9 mouse cellular contexts compared by ENCODE assay signal in genomic region chr12:26524943-26525697, GRCm38 (mm10). TPM values are rescaled to one million over a fixed set of nuclear protein-coding genes. Genes with fewer than 3 reads are reported as not detected.
DNase-seq lines count a peak whose midpoint lies in the region; ATAC-seq and TF ChIP-seq lines count a peak whose summit lies in the region.
"Had no signal": no experiment of that assay in that cellular context is flagged by ENCODE, and none has a peak within 500 bp of the region (broad histone marks: within the 10 kb centered on the region; RNA-seq: fewer than 3 reads in every experiment).

No protein-coding gene starts in this region.

- no peaks in the 10 kb centered on the region for H3K9me3 ChIP-seq in forebrain, embryonic 13.5 days (replicated peaks)
- no peaks in the 10 kb centered on the region for H3K9me3 ChIP-seq in forebrain, embryonic 11.5 days (ENCODE audit: control insufficient read depth, low read length)
- H3K9me3 ChIP-seq in hindbrain, embryonic 15.5 days: no peaks in the 10 kb centered on the region
- no peaks in the 10 kb centered on the region for H3K9me3 ChIP-seq in liver, postnatal 0 days (ENCODE audit: low read length)
- H3K9me3 ChIP-seq: midbrain, embryonic 12.5 days had no signal

- no peaks in the 10 kb centered on the region for H3K27me3 ChIP-seq in forebrain, embryonic 13.5 days
- no peaks in the 10 kb centered on the region for H3K27me3 ChIP-seq in forebrain, embryonic 11.5 days (ENCODE audit: control insufficient read depth, insufficient read depth, low read length)
- H3K27me3 ChIP-seq in hindbrain, embryonic 15.5 days: no peaks in the 10 kb centered on the region
- H3K27me3 ChIP-seq in liver, postnatal 0 days (ENCODE audit: insufficient read depth, low read length): no peaks in the 10 kb centered on the region
- H3K27me3 ChIP-seq: midbrain, embryonic 12.5 days had no signal

- no peak for DNase-seq in forebrain, embryonic 11.5 days (ENCODE audit: low spot score)
- DNase-seq in NIH3T3 (ENCODE audit: low read depth): peak; percentile 28
- DNase-seq in gastrocnemius, adult 8-10 months (ENCODE audit: low spot score in 2 of 2): peak; percentile 20 to 32
- DNase-seq in liver, postnatal 0 days: peak; percentile 17
- DNase-seq in right cerebral cortex, postnatal 10 days (ENCODE audit: low spot score in 2 of 2): peak; percentile 72 to 78
- DNase-seq in embryo, embryonic 10 days (ENCODE audit: low spot score): no peak

- no peak for TF ChIP-seq EP300 in liver, postnatal 0 days (IDR thresholded peaks at IDR 0.05; ENCODE audit: low read depth)

- ATAC-seq in forebrain, embryonic 13.5 days: peak; percentile 78
- no peak for ATAC-seq in forebrain, embryonic 11.5 days (replicated peaks; ENCODE audit: low FRiP score)
- ATAC-seq in hindbrain, embryonic 15.5 days (ENCODE audit: low FRiP score, low read depth): peak; percentile 78
- ATAC-seq in liver, postnatal 0 days: no peak

- no peak overlapping the region for H3K4me3 ChIP-seq in forebrain, embryonic 13.5 days
- H3K4me3 ChIP-seq in forebrain, embryonic 11.5 days (ENCODE audit: low read depth, low read length): no peak overlapping the region
- no peak overlapping the region for H3K4me3 ChIP-seq in hindbrain, embryonic 15.5 days
- H3K4me3 ChIP-seq in liver, postnatal 0 days (ENCODE audit: low read depth, low read length): no peak overlapping the region
- H3K4me3 ChIP-seq: midbrain, embryonic 12.5 days had no signal

- H3K9ac ChIP-seq in forebrain, embryonic 13.5 days: no peak overlapping the region
- H3K9ac ChIP-seq in forebrain, embryonic 11.5 days (ENCODE audit: low read length): no peak overlapping the region
- H3K9ac ChIP-seq in hindbrain, embryonic 15.5 days: no peak overlapping the region
- no peak overlapping the region for H3K9ac ChIP-seq in liver, postnatal 0 days (replicated peaks)
- H3K9ac ChIP-seq: midbrain, embryonic 12.5 days had no signal

- TF ChIP-seq CTCF in liver, postnatal 0 days (IDR thresholded peaks at IDR 0.05; ENCODE audit: low read depth): no peak

- WGBS in forebrain, embryonic 13.5 days: 66% methylated on average over 3 of the region's 3 CpGs
- WGBS in forebrain, embryonic 11.5 days: 71% methylated on average over 3 of the region's 3 CpGs
- 46% methylated on average over 3 of the region's 3 CpGs for WGBS in hindbrain, embryonic 15.5 days
- WGBS in liver, postnatal 0 days (ENCODE audit: insufficient replicate concordance): 57% methylated on average over 3 of the region's 3 CpGs

- peaks cover 16% of the 10 kb centered on the region for H3K4me1 ChIP-seq in forebrain, embryonic 13.5 days
- no peaks in the 10 kb centered on the region for H3K4me1 ChIP-seq in forebrain, embryonic 11.5 days (replicated peaks; ENCODE audit: control insufficient read depth, insufficient read depth, low read length)
- H3K4me1 ChIP-seq in hindbrain, embryonic 15.5 days (replicated peaks): peaks cover 14% of the 10 kb centered on the region
- H3K4me1 ChIP-seq in liver, postnatal 0 days (ENCODE audit: insufficient read depth): no peaks in the 10 kb centered on the region

- 0 out of 2 replicates have a peak overlapping the region, but pooled peaks have one; percentile 10 for H3K4me2 ChIP-seq in forebrain, embryonic 13.5 days
- no peak overlapping the region for H3K4me2 ChIP-seq in forebrain, embryonic 11.5 days (ENCODE audit: low read depth, low read length, severe bottlenecking)
- H3K4me2 ChIP-seq in hindbrain, embryonic 15.5 days: no peak overlapping the region
- H3K4me2 ChIP-seq in liver, postnatal 0 days (ENCODE audit: low read depth, low read length): no peak overlapping the region
- H3K4me2 ChIP-seq: midbrain, embryonic 12.5 days had no signal

- H3K27ac ChIP-seq in forebrain, embryonic 13.5 days: peak overlapping the region; percentile 72
- no peak overlapping the region for H3K27ac ChIP-seq in forebrain, embryonic 11.5 days (ENCODE audit: low read depth, low read length)
- H3K27ac ChIP-seq in hindbrain, embryonic 15.5 days (replicated peaks): peak overlapping the region; percentile 28; the same call in 1 of the 2 replicates
- no peak overlapping the region for H3K27ac ChIP-seq in liver, postnatal 0 days (ENCODE audit: low read depth)
- H3K27ac ChIP-seq: midbrain, embryonic 12.5 days had no signal

- H3K36me3 ChIP-seq in forebrain, embryonic 13.5 days (ENCODE audit: poor library complexity, severe bottlenecking): no peaks in the 10 kb centered on the region
- H3K36me3 ChIP-seq in forebrain, embryonic 11.5 days (ENCODE audit: control insufficient read depth, insufficient read depth, low read length): no peaks in the 10 kb centered on the region
- no peaks in the 10 kb centered on the region for H3K36me3 ChIP-seq in hindbrain, embryonic 15.5 days
- no peaks in the 10 kb centered on the region for H3K36me3 ChIP-seq in liver, postnatal 0 days (replicated peaks; ENCODE audit: insufficient read depth, low read length)
- H3K36me3 ChIP-seq: midbrain, embryonic 12.5 days had no signal

RNA-seq across cellular contexts. Expression of gene Cmpk2, which starts 56.1 kb away (rescaled TPM):
- polyA plus RNA-seq in forebrain, embryonic 13.5 days (2015; fragmentation: Nextera tagmentation; extraction: Ambion mirVana): 5.9 and 6.4 TPM in 2 replicates
- 7.4 TPM in 2 replicates for polyA plus RNA-seq in forebrain, embryonic 11.5 days (2014; fragmentation: Nextera tagmentation; extraction: Ambion mirVana)
- 1 to 10 TPM in 1 of 4 experiments, under 1 TPM in 3; 0.67 to 1.2 (median 0.73) TPM for total RNA-seq in gastrocnemius, adult 8-10 months (2022)
- 19.8 and 20.0 TPM in 2 replicates for polyA plus RNA-seq in hindbrain, embryonic 15.5 days (2015; fragmentation: Nextera tagmentation; extraction: Ambion mirVana)
- 12.8 and 14.2 TPM in 2 replicates for polyA plus RNA-seq in liver, postnatal 0 days (2015; fragmentation: Nextera tagmentation; extraction: Ambion mirVana)

Comparison
In these comparisons a context has a peak if more than half of its experiments do, and no peak if none do; other contexts are left out.
1. ATAC-seq: peak in forebrain, embryonic 13.5 days (single experiment) and hindbrain, embryonic 15.5 days (single experiment); none in forebrain, embryonic 11.5 days (single experiment) and liver, postnatal 0 days (single experiment).
2. H3K27ac ChIP-seq: peak in forebrain, embryonic 13.5 days (single experiment) and hindbrain, embryonic 15.5 days (single experiment); none in forebrain, embryonic 11.5 days (single experiment) and liver, postnatal 0 days (single experiment).
3. DNase-seq: peak in NIH3T3 (single experiment), gastrocnemius, adult 8-10 months (2 of 2), liver, postnatal 0 days (single experiment) and right cerebral cortex, postnatal 10 days (2 of 2); none in forebrain, embryonic 11.5 days (single experiment) and embryo, embryonic 10 days (single experiment).